Mouse (Mus musculus): Measurements from ENCODE around the gene Dars2. TPM values are rescaled to one million over a fixed set of nuclear protein-coding genes. Genes with fewer than 3 reads are reported as not detected.

Gene Dars2
- polyA plus RNA-seq, 1 experiment from 2014 or later, result 56.3 TPM

GRCm38 (mm10) chr1:161057164-161057563, 13.3 kb downstream of the Dars2 start:
- Histone ChIP-seq H3K9ac (ENCODE audit: low read length) (no peak overlapping the region), H3K4me3 (ENCODE audit: low read depth, low read length) (no peak overlapping the region), H3K9me3 (ENCODE audit: control insufficient read depth, low read length) (no peaks in the 10 kb centered on the region), H3K27ac (ENCODE audit: low read depth, low read length) (no peak overlapping the region), H3K36me3 (ENCODE audit: control insufficient read depth, insufficient read depth, low read length) (no peaks in the 10 kb centered on the region), H3K4me2 (no peak overlapping the region), H3K4me1 (ENCODE audit: control insufficient read depth, insufficient read depth, low read length) (no peaks in the 10 kb centered on the region), H3K27me3 (ENCODE audit: control insufficient read depth, insufficient read depth, low read length) (no peaks in the 10 kb centered on the region)
- DNase-seq (ENCODE audit: low spot score, missing footprints) (no peak), ATAC-seq (ENCODE audit: low FRiP score) (no peak)
- WGBS, result 98% methylated on average over 1 of the region's 1 CpGs

- H3K4me2 ChIP-seq, result no peak overlapping the region
- no peaks in the 10 kb centered on the region for H3K9me3 ChIP-seq (ENCODE audit: control insufficient read depth, low read length)
- DNase-seq (ENCODE audit: low spot score, missing footprints) (peak; percentile 47), ATAC-seq (ENCODE audit: low FRiP score) (no peak)
- WGBS, result 83% methylated on average over 3 of the region's 3 CpGs
- H3K36me3 ChIP-seq (ENCODE audit: control insufficient read depth, insufficient read depth, low read length), result peaks cover 4% of the 10 kb centered on the region
- no peak overlapping the region for H3K27ac ChIP-seq (ENCODE audit: low read depth, low read length)
- no peaks in the 10 kb centered on the region for H3K27me3 ChIP-seq (ENCODE audit: control insufficient read depth, insufficient read depth, low read length)
- H3K4me3 ChIP-seq (ENCODE audit: low read depth, low read length), result no peak overlapping the region
- no peak overlapping the region for H3K9ac ChIP-seq (ENCODE audit: low read length)
- H3K4me1 ChIP-seq (ENCODE audit: control insufficient read depth, insufficient read depth, low read length), result no peaks in the 10 kb centered on the region
Measured at GRCm38 (mm10) chr1:161046972-161047371, 23.5 kb downstream of the Dars2 start.

GRCm38 (mm10) chr1:161041261-161042020, 29.0 kb downstream of the Dars2 start:
- no peak for ATAC-seq (ENCODE audit: low FRiP score)
- H3K4me2 ChIP-seq, result no peak overlapping the region
- 92% methylated on average over 7 of the region's 7 CpGs for WGBS
- H3K36me3 ChIP-seq (ENCODE audit: control insufficient read depth, insufficient read depth, low read length), result peaks cover 9% of the 10 kb centered on the region; the same call in 1 of the 2 replicates
- peaks cover 12% of the 10 kb centered on the region for H3K4me1 ChIP-seq (ENCODE audit: control insufficient read depth, insufficient read depth, low read length)
- no peaks in the 10 kb centered on the region for H3K27me3 ChIP-seq (ENCODE audit: control insufficient read depth, insufficient read depth, low read length)
- H3K27ac ChIP-seq (ENCODE audit: low read depth, low read length), result no peak overlapping the region
- no peak overlapping the region for H3K4me3 ChIP-seq (ENCODE audit: low read depth, low read length)
- H3K9me3 ChIP-seq (ENCODE audit: control insufficient read depth, low read length), result no peaks in the 10 kb centered on the region
- peak; percentile 72 for DNase-seq (ENCODE audit: low spot score, missing footprints)
- no peak overlapping the region for H3K9ac ChIP-seq (ENCODE audit: low read length)

GRCm38 (mm10) chr1:161040855-161041254, 29.6 kb downstream of the Dars2 start:
- Histone ChIP-seq H3K4me1 (ENCODE audit: control insufficient read depth, insufficient read depth, low read length) (peaks cover 12% of the 10 kb centered on the region), H3K4me2 (no peak overlapping the region), H3K4me3 (ENCODE audit: low read depth, low read length) (no peak overlapping the region), H3K36me3 (ENCODE audit: control insufficient read depth, insufficient read depth, low read length) (peaks cover 8% of the 10 kb centered on the region; the same call in 1 of the 2 replicates), H3K9ac (ENCODE audit: low read length) (no peak overlapping the region), H3K27ac (ENCODE audit: low read depth, low read length) (no peak overlapping the region), H3K27me3 (ENCODE audit: control insufficient read depth, insufficient read depth, low read length) (no peaks in the 10 kb centered on the region), H3K9me3 (ENCODE audit: control insufficient read depth, low read length) (no peaks in the 10 kb centered on the region)
- no peak for ATAC-seq (ENCODE audit: low FRiP score)
- peak; percentile 78 for DNase-seq (ENCODE audit: low spot score, missing footprints)

- Histone ChIP-seq H3K36me3 (ENCODE audit: control insufficient read depth, insufficient read depth, low read length) (peaks cover 8% of the 10 kb centered on the region; the same call in 1 of the 2 replicates), H3K4me2 (no peak overlapping the region), H3K4me3 (ENCODE audit: low read depth, low read length) (no peak overlapping the region), H3K9ac (ENCODE audit: low read length) (no peak overlapping the region), H3K27me3 (ENCODE audit: control insufficient read depth, insufficient read depth, low read length) (no peaks in the 10 kb centered on the region), H3K4me1 (ENCODE audit: control insufficient read depth, insufficient read depth, low read length) (peaks cover 12% of the 10 kb centered on the region), H3K27ac (ENCODE audit: low read depth, low read length) (peak overlapping the region; percentile 61; the same call in 1 of the 2 replicates), H3K9me3 (ENCODE audit: control insufficient read depth, low read length) (no peaks in the 10 kb centered on the region)
- ATAC-seq (ENCODE audit: low FRiP score), result no peak
- 58% methylated on average over 1 of the region's 1 CpGs for WGBS
- no peak for DNase-seq (ENCODE audit: low spot score, missing footprints)
Measured at GRCm38 (mm10) chr1:161040426-161040770, 30.1 kb downstream of the Dars2 start.

- no peak overlapping the region for H3K4me2 ChIP-seq
- no peaks in the 10 kb centered on the region for H3K27me3 ChIP-seq (ENCODE audit: control insufficient read depth, insufficient read depth, low read length)
- H3K27ac ChIP-seq (ENCODE audit: low read depth, low read length), result peak overlapping the region; percentile 61
- peaks cover 8% of the 10 kb centered on the region; the same call in 1 of the 2 replicates for H3K36me3 ChIP-seq (ENCODE audit: control insufficient read depth, insufficient read depth, low read length)
- no peak overlapping the region for H3K9ac ChIP-seq (ENCODE audit: low read length)
- DNase-seq (ENCODE audit: low spot score, missing footprints), result peak; percentile 90
- no peak overlapping the region for H3K4me3 ChIP-seq (ENCODE audit: low read depth, low read length)
- peaks cover 12% of the 10 kb centered on the region for H3K4me1 ChIP-seq (ENCODE audit: control insufficient read depth, insufficient read depth, low read length)
- no peaks in the 10 kb centered on the region for H3K9me3 ChIP-seq (ENCODE audit: control insufficient read depth, low read length)
- WGBS, result 9% methylated on average over 3 of the region's 3 CpGs
- peak; percentile 14 for ATAC-seq (ENCODE audit: low FRiP score)
Measured at GRCm38 (mm10) chr1:161039741-161040425, 30.6 kb downstream of the Dars2 start.

GRCm38 (mm10) chr1:161038968-161039721, 31.3 kb downstream of the Dars2 start:
- Histone ChIP-seq H3K4me3 (ENCODE audit: low read depth, low read length) (no peak overlapping the region), H3K27me3 (ENCODE audit: control insufficient read depth, insufficient read depth, low read length) (no peaks in the 10 kb centered on the region), H3K9ac (ENCODE audit: low read length) (no peak overlapping the region), H3K4me1 (ENCODE audit: control insufficient read depth, insufficient read depth, low read length) (peaks cover 12% of the 10 kb centered on the region), H3K9me3 (ENCODE audit: control insufficient read depth, low read length) (no peaks in the 10 kb centered on the region), H3K27ac (ENCODE audit: low read depth, low read length) (peak overlapping the region; percentile 3; the same call in 1 of the 2 replicates), H3K36me3 (ENCODE audit: control insufficient read depth, insufficient read depth, low read length) (peaks cover 8% of the 10 kb centered on the region; the same call in 1 of the 2 replicates), H3K4me2 (no peak overlapping the region)
- DNase-seq (ENCODE audit: low spot score, missing footprints), result peak; percentile 89
- 9% methylated on average over 3 of the region's 3 CpGs for WGBS
- no peak; the same call in 1 of the 2 replicates for ATAC-seq (ENCODE audit: low FRiP score)

GRCm38 (mm10) chr1:161038004-161038403, 32.5 kb downstream of the Dars2 start:
- H3K27me3 ChIP-seq (ENCODE audit: control insufficient read depth, insufficient read depth, low read length), result no peaks in the 10 kb centered on the region
- H3K4me1 ChIP-seq (ENCODE audit: control insufficient read depth, insufficient read depth, low read length), result peaks cover 17% of the 10 kb centered on the region
- H3K4me3 ChIP-seq (ENCODE audit: low read depth, low read length), result peak overlapping the region; percentile 25; the same call in 1 of the 2 replicates
- H3K9ac ChIP-seq (ENCODE audit: low read length), result no peak overlapping the region; the same call in 1 of the 2 replicates
- peak overlapping the region; percentile 92; the same call in 1 of the 2 replicates for H3K4me2 ChIP-seq
- H3K36me3 ChIP-seq (ENCODE audit: control insufficient read depth, insufficient read depth, low read length), result peaks cover 8% of the 10 kb centered on the region; the same call in 1 of the 2 replicates
- no peaks in the 10 kb centered on the region for H3K9me3 ChIP-seq (ENCODE audit: control insufficient read depth, low read length)
- ATAC-seq (ENCODE audit: low FRiP score) (no peak), DNase-seq (ENCODE audit: low spot score, missing footprints) (peak; percentile 82)
- H3K27ac ChIP-seq (ENCODE audit: low read depth, low read length), result no peak overlapping the region
- WGBS, result 39% methylated on average over 3 of the region's 3 CpGs

Measured in midbrain, embryonic 11.5 days (tissue).